Mouse (Mus musculus) kidney, adult 18-20 months (tissue): ENCODE measurements around the gene Olfr824.
"Not testable (repeated sequence)": the region's sequence is repeated elsewhere in the genome, so short reads cannot be mapped to it uniquely, and the experiment has no call there.

Experiments
- DNase-seq: peaks from one replicate; pipeline ENCODE4 v3.0.0; 2021

Olfr824 gene

GRCm38 (mm10) chr10:130129900-130130299, at the start of gene Olfr824:
Olfr824 (minus strand) TSS chr10:130130000.
- DNase-seq: not testable (repeated sequence)

- no peak for DNase-seq
Measured at GRCm38 (mm10) chr10:130166666-130167065, 36.9 kb upstream of the Olfr824 start, which contains the start of gene Olfr825. Olfr825 (minus strand) TSS chr10:130166766.

GRCm38 (mm10) chr10:130165196-130165595, 35.4 kb upstream of the Olfr824 start:
- no peak for DNase-seq

GRCm38 (mm10) chr10:130144121-130144520, 14.3 kb upstream of the Olfr824 start:
- DNase-seq: no peak

GRCm38 (mm10) chr10:130142481-130142880, 12.7 kb upstream of the Olfr824 start:
- DNase-seq: not testable (repeated sequence)

- DNase-seq: no peak
Measured at GRCm38 (mm10) chr10:130134811-130135210, 5.0 kb upstream of the Olfr824 start.

GRCm38 (mm10) chr10:130116045-130116444, 13.8 kb downstream of the Olfr824 start:
- not testable (repeated sequence) for DNase-seq

GRCm38 (mm10) chr10:130115283-130115682, 14.5 kb downstream of the Olfr824 start, which contains the start of gene Olfr823:
Olfr823 (minus strand) TSS chr10:130115383.
- DNase-seq: not testable (repeated sequence)

GRCm38 (mm10) chr10:130096104-130096503, 33.7 kb downstream of the Olfr824 start:
- no peak for DNase-seq

GRCm38 (mm10) chr10:130092838-130093440, 36.9 kb downstream of the Olfr824 start:
- peak; percentile 23 for DNase-seq
